Mouse (Mus musculus): ENCODE results near the gene Ap5z1. TPM values are rescaled to one million over a fixed set of nuclear protein-coding genes. Genes with fewer than 3 reads are reported as not detected.
A peak's percentile ranks its signal among the peaks of the same experiment; 100 is the strongest.

Ap5z1 gene
- total RNA-seq (2014; rRNA removed) (11.5 and 15.3 TPM in 2 replicates), polyA plus RNA-seq (2015; fragmentation: Nextera tagmentation; extraction: Ambion mirVana) (6.6 and 7.1 TPM in 2 replicates)

DNA sequence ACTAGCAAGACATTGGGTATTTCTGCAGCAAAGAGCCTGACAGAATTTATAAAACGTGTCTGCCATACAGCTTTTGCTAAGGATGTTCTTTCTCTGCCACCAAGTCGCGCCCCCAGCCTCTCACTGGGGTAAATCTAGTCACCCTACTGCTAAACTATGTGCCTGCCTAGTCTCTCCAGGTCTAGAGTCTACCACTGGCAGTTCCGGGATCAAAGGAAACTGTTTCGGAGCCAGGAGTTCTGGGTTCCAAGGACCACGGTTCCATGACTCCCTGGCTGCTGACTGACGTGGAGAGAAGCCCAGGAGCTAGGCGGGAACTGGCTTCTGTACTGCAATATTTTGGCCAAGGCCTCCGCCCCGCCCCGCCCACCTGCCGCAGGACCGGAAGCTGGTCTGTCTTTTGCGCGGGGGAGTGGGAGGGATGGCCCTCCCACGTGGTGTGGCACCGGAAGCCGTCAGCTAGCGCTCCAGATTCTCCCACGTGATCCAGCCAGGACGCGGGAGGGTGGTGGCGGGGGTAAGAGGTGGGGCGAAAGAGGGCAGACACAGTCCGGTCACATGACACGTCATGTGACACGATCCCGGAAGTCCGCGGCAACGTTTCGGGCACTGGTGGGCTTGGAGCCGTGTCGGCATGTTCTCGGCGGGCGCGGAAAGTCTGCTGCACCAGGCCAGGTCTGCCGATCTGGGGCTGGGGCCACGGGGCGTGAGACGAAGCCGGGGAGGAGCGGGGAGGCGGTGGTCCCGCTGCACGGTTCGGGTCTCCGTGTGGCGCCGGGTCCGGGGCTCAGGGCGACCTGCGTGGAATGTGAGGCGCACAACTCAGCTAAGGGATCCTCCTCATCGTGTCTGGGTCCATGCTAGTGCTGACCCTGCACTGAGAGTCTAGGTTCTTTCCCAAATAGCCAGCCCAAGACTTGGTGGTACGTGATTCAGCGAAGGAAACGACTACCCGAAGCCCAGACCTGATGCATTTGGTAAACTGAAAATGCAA, at the start of gene Ap5z1:
Gene Ap5z1 (plus strand): TSS at position 484 of the 994 bp plus-strand sequence.
- peaks cover 13% of the 10 kb centered on the region for H3K36me3 ChIP-seq (ENCODE audit: insufficient read depth, low read length)
- H3K27me3 ChIP-seq (ENCODE audit: insufficient read depth, low read length): no peaks in the 10 kb centered on the region
- ATAC-seq (ENCODE audit: low FRiP score) (peak; percentile 93), DNase-seq (ENCODE audit: low spot score) (peak; percentile 98)
- peaks cover 4% of the 10 kb centered on the region; the same call in 1 of the 2 replicates for H3K4me1 ChIP-seq (ENCODE audit: insufficient read depth, low read length)
- no peak for TF ChIP-seq CTCF (IDR thresholded peaks at IDR 0.05)
- H3K4me3 ChIP-seq (ENCODE audit: low read depth, low read length): peak within 1 kb of the TSS; percentile 63
- WGBS: 2% methylated on average over 60 of the region's 60 CpGs
- no peaks in the 10 kb centered on the region for H3K9me3 ChIP-seq (ENCODE audit: low read length)
- peak within 1 kb of the TSS; percentile 89 for H3K27ac ChIP-seq (ENCODE audit: low read depth, low read length)
- peak within 1 kb of the TSS; percentile 67 for H3K9ac ChIP-seq (replicated peaks; ENCODE audit: low read length, poor library complexity, severe bottlenecking)
- H3K4me2 ChIP-seq (ENCODE audit: low read depth, low read length, poor library complexity, severe bottlenecking): peak within 1 kb of the TSS; percentile 71

DNA sequence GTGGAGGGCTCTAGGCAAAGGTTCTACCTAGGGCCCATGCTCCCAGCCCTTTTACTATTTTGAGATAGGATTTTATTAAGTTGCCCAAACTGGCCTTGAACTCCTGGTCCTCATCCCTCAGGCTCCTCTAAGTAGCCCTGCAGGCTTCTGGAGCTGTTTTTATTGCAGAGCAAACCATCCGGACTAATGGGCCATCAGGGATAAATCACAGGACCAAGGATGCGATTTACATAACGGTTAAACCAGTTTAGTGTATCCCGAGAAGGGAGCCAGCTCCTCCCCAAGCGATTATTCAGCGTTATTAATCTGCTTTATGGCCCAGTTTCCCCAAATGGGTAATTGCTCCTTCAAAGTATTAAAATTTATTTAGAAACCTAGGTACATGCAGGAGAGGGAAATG, 48.3 kb upstream of the Ap5z1 start:
- Histone ChIP-seq H3K27me3 (ENCODE audit: insufficient read depth, low read length) (no peaks in the 10 kb centered on the region), H3K4me3 (ENCODE audit: low read depth, low read length) (no peak overlapping the region), H3K36me3 (ENCODE audit: insufficient read depth, low read length) (0 out of 2 replicates have a peak, but pooled peaks cover 2% of the 10 kb centered on the region), H3K4me1 (ENCODE audit: insufficient read depth, low read length) (peaks cover 12% of the 10 kb centered on the region), H3K9ac (replicated peaks; ENCODE audit: low read length, poor library complexity, severe bottlenecking) (no peak overlapping the region), H3K9me3 (ENCODE audit: low read length) (no peaks in the 10 kb centered on the region), H3K27ac (ENCODE audit: low read depth, low read length) (no peak overlapping the region), H3K4me2 (ENCODE audit: low read depth, low read length, poor library complexity, severe bottlenecking) (no peak overlapping the region)
- ATAC-seq (ENCODE audit: low FRiP score) (no peak), DNase-seq (ENCODE audit: low spot score) (no peak)
- 50% methylated on average over 6 of the region's 6 CpGs for WGBS
- TF ChIP-seq CTCF (IDR thresholded peaks at IDR 0.05): no peak

DNA sequence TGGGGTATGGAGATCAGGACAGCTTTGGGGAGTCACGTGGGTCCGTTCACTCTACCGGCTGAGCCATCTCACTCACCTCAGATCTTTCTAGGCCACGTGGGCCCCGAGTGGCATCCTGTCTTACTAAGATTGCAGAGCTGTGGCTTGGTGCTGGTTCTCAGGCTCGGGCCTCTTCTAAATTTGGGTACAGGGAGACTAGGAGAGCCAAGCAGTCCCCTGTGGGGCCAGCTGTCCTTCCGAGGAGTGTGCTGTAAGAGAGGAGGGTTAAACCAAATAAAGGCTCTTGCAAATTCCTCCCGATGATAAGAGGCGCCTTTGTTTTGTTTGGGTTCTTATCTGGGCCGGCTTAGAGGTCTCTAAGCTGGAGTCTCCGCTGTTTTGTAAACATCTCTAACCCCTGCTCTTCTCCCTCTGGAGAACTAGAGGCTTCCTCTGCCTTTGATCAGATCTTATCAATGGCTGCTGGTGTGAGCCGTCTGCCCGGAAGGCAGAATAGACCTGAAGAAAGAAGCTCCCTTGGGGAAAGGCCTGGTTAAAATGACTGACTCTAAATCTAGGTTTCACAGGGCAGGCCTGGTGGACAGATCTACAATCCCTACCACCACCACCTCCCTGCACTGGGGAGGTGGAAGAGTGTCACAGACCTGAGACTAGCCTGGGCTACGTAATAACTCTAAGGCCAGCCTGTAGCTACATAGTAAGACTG, 47.5 kb upstream of the Ap5z1 start:
- Histone ChIP-seq H3K27me3 (ENCODE audit: insufficient read depth, low read length) (no peaks in the 10 kb centered on the region), H3K9ac (replicated peaks; ENCODE audit: low read length, poor library complexity, severe bottlenecking) (no peak overlapping the region), H3K36me3 (ENCODE audit: insufficient read depth, low read length) (0 out of 2 replicates have a peak, but pooled peaks cover 2% of the 10 kb centered on the region), H3K4me2 (ENCODE audit: low read depth, low read length, poor library complexity, severe bottlenecking) (no peak overlapping the region), H3K4me3 (ENCODE audit: low read depth, low read length) (no peak overlapping the region), H3K4me1 (ENCODE audit: insufficient read depth, low read length) (peaks cover 10% of the 10 kb centered on the region), H3K9me3 (ENCODE audit: low read length) (no peaks in the 10 kb centered on the region), H3K27ac (ENCODE audit: low read depth, low read length) (peak overlapping the region; percentile 26; the same call in 1 of the 2 replicates)
- TF ChIP-seq CTCF (IDR thresholded peaks at IDR 0.05): no peak
- WGBS: 21% methylated on average over 14 of the region's 14 CpGs
- ATAC-seq (ENCODE audit: low FRiP score) (no peak), DNase-seq (ENCODE audit: low spot score) (no peak)

DNA sequence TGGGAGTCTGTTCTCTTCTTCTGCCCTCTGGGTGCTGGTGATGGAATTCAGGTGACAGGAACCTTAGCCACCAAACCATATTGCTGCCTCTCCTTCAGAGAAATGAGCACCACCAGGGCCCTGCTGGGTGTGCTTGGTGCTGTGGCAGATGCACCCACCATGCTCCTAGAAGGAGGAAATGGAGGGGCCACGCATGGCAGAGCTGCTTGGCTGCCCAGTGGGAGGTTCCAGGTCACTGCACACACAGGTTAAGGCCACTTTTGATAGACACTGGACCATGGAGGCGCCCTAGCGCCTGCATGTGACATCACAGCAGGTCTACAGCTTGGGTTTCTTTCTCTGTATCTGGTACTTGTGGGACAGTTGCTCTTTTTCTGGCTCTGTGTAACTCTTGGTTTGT, 46.6 kb upstream of the Ap5z1 start:
- no peak for TF ChIP-seq CTCF (IDR thresholded peaks at IDR 0.05)
- no peak overlapping the region for H3K4me2 ChIP-seq (ENCODE audit: low read depth, low read length, poor library complexity, severe bottlenecking)
- WGBS: 68% methylated on average over 3 of the region's 3 CpGs
- H3K27me3 ChIP-seq (ENCODE audit: insufficient read depth, low read length): no peaks in the 10 kb centered on the region
- H3K9ac ChIP-seq (replicated peaks; ENCODE audit: low read length, poor library complexity, severe bottlenecking): no peak overlapping the region
- no peaks in the 10 kb centered on the region for H3K9me3 ChIP-seq (ENCODE audit: low read length)
- H3K27ac ChIP-seq (ENCODE audit: low read depth, low read length): no peak overlapping the region
- no peak for ATAC-seq (ENCODE audit: low FRiP score)
- DNase-seq (ENCODE audit: low spot score): no peak
- H3K4me1 ChIP-seq (ENCODE audit: insufficient read depth, low read length): peaks cover 10% of the 10 kb centered on the region
- H3K4me3 ChIP-seq (ENCODE audit: low read depth, low read length): no peak overlapping the region
- peaks cover 3% of the 10 kb centered on the region; the same call in 1 of the 2 replicates for H3K36me3 ChIP-seq (ENCODE audit: insufficient read depth, low read length)

DNA sequence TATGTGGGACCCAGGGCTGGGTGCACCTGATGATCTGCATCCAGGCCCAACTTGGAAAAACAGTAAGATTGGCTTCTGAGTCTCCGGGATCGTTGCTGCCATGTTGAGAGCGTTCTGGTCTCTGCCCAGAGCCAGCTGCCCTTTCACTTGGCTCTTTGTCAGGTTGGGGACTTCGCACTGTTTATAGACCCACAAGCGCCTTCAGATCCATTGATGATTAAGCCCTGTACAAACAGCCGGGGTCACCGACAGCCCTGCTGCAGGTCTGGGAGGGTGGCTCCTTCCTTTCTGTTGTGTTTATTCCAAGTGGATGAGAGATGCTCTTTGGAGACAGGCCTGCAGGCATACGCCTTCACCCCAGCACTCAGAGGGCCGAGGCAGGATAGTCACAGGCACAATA, 45.9 kb upstream of the Ap5z1 start:
- DNase-seq (ENCODE audit: low spot score) (no peak), ATAC-seq (ENCODE audit: low FRiP score) (no peak)
- WGBS: 80% methylated on average over 9 of the region's 9 CpGs
- Histone ChIP-seq H3K4me2 (ENCODE audit: low read depth, low read length, poor library complexity, severe bottlenecking) (no peak overlapping the region), H3K36me3 (ENCODE audit: insufficient read depth, low read length) (peaks cover 6% of the 10 kb centered on the region; the same call in 1 of the 2 replicates), H3K27me3 (ENCODE audit: insufficient read depth, low read length) (no peaks in the 10 kb centered on the region), H3K27ac (ENCODE audit: low read depth, low read length) (no peak overlapping the region), H3K9ac (replicated peaks; ENCODE audit: low read length, poor library complexity, severe bottlenecking) (no peak overlapping the region), H3K4me1 (ENCODE audit: insufficient read depth, low read length) (peaks cover 10% of the 10 kb centered on the region), H3K9me3 (ENCODE audit: low read length) (no peaks in the 10 kb centered on the region), H3K4me3 (ENCODE audit: low read depth, low read length) (no peak overlapping the region)
- TF ChIP-seq CTCF (IDR thresholded peaks at IDR 0.05): no peak

Measured in midbrain, postnatal 0 days (tissue).